Mouse (Mus musculus) olfactory bulb, adult 2 months (tissue): ENCODE results near the gene Itih4. TPM values are rescaled to one million over a fixed set of nuclear protein-coding genes. Genes with fewer than 3 reads are reported as not detected.

Experiments used
- H3K27ac ChIP-seq: fragments of 200-500 bp; 2 replicates; pipeline ENCODE4 v1.5.1; 2012; ENCODE audit warnings: low read depth, low read length; ENCODE audit not compliant: insufficient read depth
- H3K4me1 ChIP-seq: fragments of 200-500 bp; 2 replicates; pipeline ENCODE4 v1.6.1; 2012; ENCODE audit warnings: low read length; ENCODE audit not compliant: control insufficient read depth, insufficient read depth
- H3K4me3 ChIP-seq: fragments of 200-500 bp; 2 replicates; pipeline ENCODE4 v1.5.1; 2012; ENCODE audit warnings: mild to moderate bottlenecking, low read depth, low read length, moderate library complexity; ENCODE audit not compliant: insufficient read depth
- CTCF ChIP-seq: fragments of 200-500 bp; IDR thresholded peaks from 2 replicates; pipeline ENCODE4 v1.5.1; 2012; ENCODE audit warnings: low read depth, mild to moderate bottlenecking, low read length, moderate library complexity; ENCODE audit not compliant: insufficient read depth
- POLR2A ChIP-seq: fragments of 200-500 bp; IDR thresholded peaks from 2 replicates; pipeline ENCODE4 v1.6.1; 2012; ENCODE audit warnings: mild to moderate bottlenecking, low read depth, low read length, moderate library complexity; ENCODE audit not compliant: insufficient read depth
- WGBS: fragments of 180-500 bp; shearing (Covaris S2); methylation state at CpG from one replicate; pipeline ENCODE4 v1.1.7; 2018; 5-methylcytosine and 5-hydroxymethylcytosine counted together
- polyA plus RNA-seq: library from polyadenylated mRNA; stranded (reverse); fragments of >200 nt; gene quantifications from 2 replicates; pipeline ENCODE4 v1.2.4, GENCODE M21; 2012; ENCODE audit warnings: low replicate concordance; ENCODE audit not compliant: missing spikeins, insufficient read depth, insufficient read length

Gene Itih4
- polyA plus RNA-seq, 1 experiment: not detected

GRCm38 (mm10) chr14:30902628-30903027 lies 16.4 kb downstream of the Itih4 start:
- Histone ChIP-seq H3K4me3 (no peak overlapping the region), H3K4me1 (no peaks in the 10 kb centered on the region; the same call in 1 of the 2 replicates), H3K27ac (no peak overlapping the region)
- TF ChIP-seq CTCF (no peak), POLR2A (no peak)
- WGBS: 87% methylated on average over 5 of the region's 5 CpGs

- Histone ChIP-seq H3K27ac (no peak overlapping the region), H3K4me3 (no peak overlapping the region), H3K4me1 (no peaks in the 10 kb centered on the region; the same call in 1 of the 2 replicates)
- 69% methylated on average over 3 of the region's 3 CpGs for WGBS
- no peak for TF ChIP-seq CTCF
- no peak for TF ChIP-seq POLR2A
Observed at GRCm38 (mm10) chr14:30903036-30903435, 16.8 kb downstream of the Itih4 start.

GRCm38 (mm10) chr14:30904307-30904706 lies 18.0 kb downstream of the Itih4 start:
- no peak overlapping the region for H3K27ac ChIP-seq
- H3K4me3 ChIP-seq: no peak overlapping the region
- no peaks in the 10 kb centered on the region; the same call in 1 of the 2 replicates for H3K4me1 ChIP-seq
- TF ChIP-seq CTCF (no peak), POLR2A (no peak)
- 78% methylated on average over 8 of the region's 8 CpGs for WGBS

- no peak for TF ChIP-seq CTCF
- no peak for TF ChIP-seq POLR2A
- Histone ChIP-seq H3K4me3 (no peak overlapping the region), H3K27ac (no peak overlapping the region), H3K4me1 (no peaks in the 10 kb centered on the region; the same call in 1 of the 2 replicates)
- 88% methylated on average over 6 of the region's 6 CpGs for whole genome bisulfite sequencing
Observed at GRCm38 (mm10) chr14:30906001-30906400, 19.7 kb downstream of the Itih4 start.

GRCm38 (mm10) chr14:30907814-30908265 lies 21.6 kb downstream of the Itih4 start:
- Histone ChIP-seq H3K4me3 (no peak overlapping the region), H3K27ac (no peak overlapping the region), H3K4me1 (no peaks in the 10 kb centered on the region; the same call in 1 of the 2 replicates)
- 91% methylated on average over 3 of the region's 3 CpGs for WGBS
- TF ChIP-seq CTCF: no peak

- no peak for TF ChIP-seq CTCF
- no peak for TF ChIP-seq POLR2A
- 92% methylated on average over 8 of the region's 8 CpGs for WGBS
- no peak overlapping the region for H3K27ac ChIP-seq
- no peaks in the 10 kb centered on the region for H3K4me1 ChIP-seq
- H3K4me3 ChIP-seq: no peak overlapping the region
Observed at GRCm38 (mm10) chr14:30911141-30911540, 24.9 kb downstream of the Itih4 start.

- no peaks in the 10 kb centered on the region for H3K4me1 ChIP-seq
- no peak overlapping the region for H3K4me3 ChIP-seq
- H3K27ac ChIP-seq: no peak overlapping the region
- 88% methylated on average over 8 of the region's 8 CpGs for WGBS
- no peak for TF ChIP-seq POLR2A
- no peak for TF ChIP-seq CTCF
Observed at GRCm38 (mm10) chr14:30912641-30913040, 26.4 kb downstream of the Itih4 start.

GRCm38 (mm10) chr14:30913404-30913803 lies 27.1 kb downstream of the Itih4 start:
- H3K4me3 ChIP-seq: no peak overlapping the region
- no peak overlapping the region for H3K27ac ChIP-seq
- 66% methylated on average over 5 of the region's 5 CpGs for WGBS

GRCm38 (mm10) chr14:30916516-30916915 lies 30.2 kb downstream of the Itih4 start:
- no peak overlapping the region for H3K27ac ChIP-seq
- H3K4me3 ChIP-seq: no peak overlapping the region
- H3K4me1 ChIP-seq: no peaks in the 10 kb centered on the region
- WGBS: 89% methylated on average over 1 of the region's 1 CpGs
- TF ChIP-seq POLR2A: no peak
- no peak for TF ChIP-seq CTCF

More at GRCm38 (mm10) chr14:30913404-30913803, 27.1 kb downstream of the Itih4 start:
- TF ChIP-seq POLR2A (no peak), CTCF (no peak)
- H3K4me1 ChIP-seq: no peaks in the 10 kb centered on the region

- 26% methylated on average over 8 of the region's 8 CpGs for WGBS
- no peak overlapping the region for H3K27ac ChIP-seq
- no peak for TF ChIP-seq CTCF
- no peak for TF ChIP-seq POLR2A
- H3K4me3 ChIP-seq: no peak overlapping the region
- peaks cover 5% of the 10 kb centered on the region; the same call in 1 of the 2 replicates for H3K4me1 ChIP-seq
Observed at GRCm38 (mm10) chr14:30922053-30922670, 35.9 kb downstream of the Itih4 start.
